Mouse (Mus musculus): Measurements from ENCODE around the gene Pdlim3. TPM values are rescaled to one million over a fixed set of nuclear protein-coding genes. Genes with fewer than 3 reads are reported as not detected.
A peak's percentile ranks its signal among the peaks of the same experiment; 100 is the strongest.

The Pdlim3 gene
- polyA plus RNA-seq (2014; fragmentation: Nextera tagmentation; extraction: Ambion mirVana): 9.9 and 10.3 TPM in 2 replicates

DNA sequence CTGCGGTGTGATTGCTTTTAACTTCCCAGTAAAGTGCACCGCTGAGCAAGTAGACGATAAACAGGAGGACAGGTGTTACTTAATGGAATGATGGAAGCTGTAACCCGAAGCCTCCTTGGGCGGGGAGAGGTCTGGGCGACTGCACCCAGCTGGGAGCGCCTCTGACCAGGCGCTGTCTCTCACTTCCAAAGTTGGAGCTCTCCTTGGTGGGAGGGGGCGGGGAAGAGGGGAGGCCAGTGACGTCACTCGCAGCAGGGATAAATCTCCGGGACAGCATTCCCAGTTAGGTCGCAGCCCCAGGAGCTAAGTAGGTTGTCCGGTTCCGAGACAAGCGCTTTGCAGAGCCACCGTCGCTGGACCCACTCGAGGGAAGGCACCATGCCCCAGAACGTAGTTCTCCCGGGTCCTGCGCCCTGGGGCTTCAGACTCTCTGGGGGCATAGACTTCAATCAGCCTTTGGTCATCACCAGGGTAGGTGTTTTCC lies at the start of gene Pdlim3:
Gene Pdlim3 (plus strand): TSS at position 260 of the 484 bp plus-strand sequence.
- no peaks in the 10 kb centered on the region for H3K9me3 ChIP-seq (ENCODE audit: control insufficient read depth, low read length)
- no peak within 1 kb of the TSS for H3K27ac ChIP-seq (replicated peaks; ENCODE audit: low read depth, low read length)
- ATAC-seq (ENCODE audit: insufficient number of reproducible peaks, low FRiP score, low TSS enrichment, low read depth): peak; percentile 83
- WGBS: under 1% methylated on average over 22 of the region's 22 CpGs
- H3K4me1 ChIP-seq (ENCODE audit: control insufficient read depth, insufficient read depth, low read length): no peaks in the 10 kb centered on the region
- no peaks in the 10 kb centered on the region for H3K36me3 ChIP-seq (ENCODE audit: control insufficient read depth, insufficient read depth, low read length)
- DNase-seq (ENCODE audit: low spot score): peak; percentile 75
- H3K27me3 ChIP-seq (ENCODE audit: control insufficient read depth, insufficient read depth, low read length): no peaks in the 10 kb centered on the region
- peak within 1 kb of the TSS; percentile 67 for H3K4me2 ChIP-seq (ENCODE audit: low read depth, severe bottlenecking)
- H3K4me3 ChIP-seq (ENCODE audit: low read depth, low read length): peak within 1 kb of the TSS; percentile 24
- H3K9ac ChIP-seq (ENCODE audit: low read length): no peak within 1 kb of the TSS

DNA sequence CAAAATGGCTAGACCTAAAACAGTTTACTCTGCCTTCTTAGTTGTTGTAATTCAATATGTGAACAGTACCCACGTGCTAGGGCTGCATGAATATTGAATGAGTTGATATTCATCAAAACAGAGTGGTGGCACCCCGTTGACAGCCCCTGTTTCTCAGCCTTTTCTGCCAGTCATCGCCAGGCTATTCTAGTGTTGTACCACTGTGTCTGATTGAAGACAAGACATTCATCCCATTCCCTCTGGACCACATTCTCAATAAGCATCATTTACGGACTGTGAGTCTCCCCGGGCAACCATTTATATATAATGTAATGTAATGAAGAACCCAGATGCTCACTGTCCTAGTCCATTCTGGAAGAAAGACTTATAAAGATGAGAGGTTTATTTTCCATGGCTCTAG lies 42.0 kb upstream of the Pdlim3 start:
- Histone ChIP-seq H3K27ac (replicated peaks; ENCODE audit: low read depth, low read length) (no peak overlapping the region), H3K36me3 (ENCODE audit: control insufficient read depth, insufficient read depth, low read length) (no peaks in the 10 kb centered on the region), H3K9me3 (ENCODE audit: control insufficient read depth, low read length) (no peaks in the 10 kb centered on the region), H3K4me2 (ENCODE audit: low read depth, severe bottlenecking) (no peak overlapping the region), H3K4me1 (ENCODE audit: control insufficient read depth, insufficient read depth, low read length) (no peaks in the 10 kb centered on the region), H3K27me3 (ENCODE audit: control insufficient read depth, insufficient read depth, low read length) (no peaks in the 10 kb centered on the region), H3K4me3 (ENCODE audit: low read depth, low read length) (no peak overlapping the region), H3K9ac (ENCODE audit: low read length) (no peak overlapping the region)
- WGBS: 87% methylated on average over 5 of the region's 5 CpGs
- DNase-seq (ENCODE audit: low spot score) (no peak), ATAC-seq (ENCODE audit: insufficient number of reproducible peaks, low FRiP score, low TSS enrichment, low read depth) (no peak)

DNA sequence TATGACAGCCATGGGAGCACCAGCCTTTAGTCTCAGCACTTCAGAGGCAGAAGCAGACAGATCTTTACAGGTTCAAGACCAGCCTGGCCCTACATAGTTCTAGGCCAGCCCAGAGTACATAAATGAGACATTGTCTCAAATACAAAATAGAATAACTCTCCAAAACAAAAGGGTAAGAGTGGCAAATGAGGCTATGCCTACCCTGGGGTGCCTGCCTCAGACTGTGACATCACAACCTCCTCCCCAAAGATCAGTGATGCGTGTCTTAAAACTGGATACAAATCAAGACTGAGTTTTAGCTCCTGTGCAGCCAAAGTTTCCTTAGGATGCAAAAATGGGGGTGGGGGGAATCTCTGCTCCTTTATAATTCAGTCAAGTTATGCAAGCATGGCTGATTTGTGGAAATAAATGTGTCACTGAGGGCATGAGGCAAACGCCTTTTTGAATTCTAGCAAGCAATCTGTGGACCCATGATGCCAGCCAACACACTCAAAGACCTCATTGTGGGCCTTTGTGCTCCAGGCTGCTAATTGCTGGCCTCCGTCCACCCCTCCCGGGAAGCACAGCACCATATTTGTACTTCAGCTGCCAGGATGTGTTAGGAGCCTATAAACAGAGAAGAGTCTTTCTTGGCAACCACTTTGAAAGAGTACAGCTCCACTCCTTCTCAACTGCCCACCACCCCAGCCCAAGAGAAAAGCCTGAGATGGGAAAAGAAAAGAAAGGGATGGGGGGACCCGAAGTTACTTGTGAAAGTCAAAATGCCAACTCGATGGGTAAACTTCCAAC lies 41.0 kb upstream of the Pdlim3 start:
- Histone ChIP-seq H3K4me1 (ENCODE audit: control insufficient read depth, insufficient read depth, low read length) (no peaks in the 10 kb centered on the region), H3K9me3 (ENCODE audit: control insufficient read depth, low read length) (no peaks in the 10 kb centered on the region), H3K4me3 (ENCODE audit: low read depth, low read length) (no peak overlapping the region), H3K9ac (ENCODE audit: low read length) (no peak overlapping the region), H3K27me3 (ENCODE audit: control insufficient read depth, insufficient read depth, low read length) (no peaks in the 10 kb centered on the region), H3K36me3 (ENCODE audit: control insufficient read depth, insufficient read depth, low read length) (no peaks in the 10 kb centered on the region), H3K27ac (replicated peaks; ENCODE audit: low read depth, low read length) (no peak overlapping the region), H3K4me2 (ENCODE audit: low read depth, severe bottlenecking) (no peak overlapping the region)
- ATAC-seq (ENCODE audit: insufficient number of reproducible peaks, low FRiP score, low TSS enrichment, low read depth): no peak
- no peak for DNase-seq (ENCODE audit: low spot score)
- WGBS: 85% methylated on average over 6 of the region's 6 CpGs

DNA sequence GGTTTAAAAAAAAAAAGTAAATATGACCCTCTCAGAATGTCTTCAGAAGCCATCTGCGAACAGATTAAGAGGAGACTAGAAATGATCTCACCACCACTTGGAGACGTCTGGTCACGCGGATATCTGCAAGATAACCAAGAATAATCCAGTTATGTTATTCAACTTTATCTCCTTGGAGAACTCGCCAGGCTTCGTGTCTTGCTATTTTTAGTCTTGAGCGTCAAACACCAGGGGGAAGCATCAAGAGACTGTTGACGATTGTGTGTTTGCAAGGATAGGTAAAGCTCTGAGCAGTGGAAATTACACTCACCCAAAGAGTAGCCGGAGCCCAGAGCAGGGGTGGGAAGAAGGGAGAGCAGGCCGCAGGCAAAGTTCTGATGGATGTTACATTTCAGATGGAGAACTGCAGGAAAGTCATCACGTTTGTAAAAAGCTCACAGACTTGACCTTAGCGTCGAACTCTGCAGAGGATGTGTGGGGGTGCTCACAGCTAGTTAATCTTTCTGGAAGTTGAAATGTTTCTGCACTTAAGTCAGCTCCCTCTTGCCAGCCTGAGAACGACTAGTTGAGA lies 40.3 kb upstream of the Pdlim3 start:
- Histone ChIP-seq H3K9ac (ENCODE audit: low read length) (no peak overlapping the region), H3K4me1 (ENCODE audit: control insufficient read depth, insufficient read depth, low read length) (no peaks in the 10 kb centered on the region), H3K27me3 (ENCODE audit: control insufficient read depth, insufficient read depth, low read length) (no peaks in the 10 kb centered on the region), H3K4me3 (ENCODE audit: low read depth, low read length) (no peak overlapping the region), H3K9me3 (ENCODE audit: control insufficient read depth, low read length) (no peaks in the 10 kb centered on the region), H3K36me3 (ENCODE audit: control insufficient read depth, insufficient read depth, low read length) (no peaks in the 10 kb centered on the region), H3K27ac (replicated peaks; ENCODE audit: low read depth, low read length) (no peak overlapping the region), H3K4me2 (ENCODE audit: low read depth, severe bottlenecking) (no peak overlapping the region)
- no peak for DNase-seq (ENCODE audit: low spot score)
- WGBS: 75% methylated on average over 14 of the region's 14 CpGs
- ATAC-seq (ENCODE audit: insufficient number of reproducible peaks, low FRiP score, low TSS enrichment, low read depth): no peak

DNA sequence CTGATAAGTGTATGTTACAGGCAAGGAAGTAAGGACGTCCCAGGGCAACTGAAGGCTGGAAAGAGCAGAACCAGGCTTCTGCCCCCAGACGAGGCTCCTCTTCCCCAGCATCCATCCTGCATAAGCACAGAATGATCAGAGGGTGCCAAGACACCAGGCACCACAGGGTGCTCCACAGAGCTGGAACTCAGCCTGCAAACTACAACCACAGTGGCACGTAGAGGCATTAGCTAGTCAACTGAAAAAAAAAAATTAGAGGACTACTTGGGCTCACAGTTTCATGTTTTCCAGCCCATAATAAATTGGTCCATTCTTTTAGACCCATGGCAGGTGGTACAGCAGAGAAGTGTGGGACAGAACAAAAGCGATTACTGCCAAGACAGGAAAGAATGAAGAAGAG lies 39.4 kb upstream of the Pdlim3 start:
- ATAC-seq (ENCODE audit: insufficient number of reproducible peaks, low FRiP score, low TSS enrichment, low read depth) (no peak), DNase-seq (ENCODE audit: low spot score) (no peak)
- Histone ChIP-seq H3K9me3 (ENCODE audit: control insufficient read depth, low read length) (no peaks in the 10 kb centered on the region), H3K27me3 (ENCODE audit: control insufficient read depth, insufficient read depth, low read length) (no peaks in the 10 kb centered on the region), H3K27ac (replicated peaks; ENCODE audit: low read depth, low read length) (no peak overlapping the region), H3K9ac (ENCODE audit: low read length) (no peak overlapping the region), H3K4me1 (ENCODE audit: control insufficient read depth, insufficient read depth, low read length) (no peaks in the 10 kb centered on the region), H3K4me2 (ENCODE audit: low read depth, severe bottlenecking) (no peak overlapping the region), H3K36me3 (ENCODE audit: control insufficient read depth, insufficient read depth, low read length) (no peaks in the 10 kb centered on the region), H3K4me3 (ENCODE audit: low read depth, low read length) (no peak overlapping the region)
- WGBS: 82% methylated on average over 4 of the region's 4 CpGs

DNA sequence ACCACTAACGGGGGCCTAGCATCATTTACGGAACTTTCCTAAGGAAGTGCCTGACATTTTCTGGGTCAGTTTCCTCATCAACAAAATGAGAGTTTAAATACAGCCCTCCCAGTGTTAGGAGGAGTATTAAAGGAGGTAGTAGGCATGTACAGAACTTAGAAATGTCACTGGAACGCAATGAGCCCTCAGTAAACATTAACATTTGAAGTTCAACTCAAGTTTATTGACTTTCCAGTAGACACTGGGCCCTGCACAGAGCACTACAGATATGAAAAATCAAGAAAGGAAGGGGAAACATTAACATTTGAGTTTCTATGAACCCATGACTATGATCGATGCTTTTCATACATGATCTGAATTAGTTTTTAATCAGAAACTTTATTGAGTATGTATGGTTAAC lies 30.1 kb upstream of the Pdlim3 start:
- H3K27ac ChIP-seq (replicated peaks; ENCODE audit: low read depth, low read length): no peak overlapping the region
- no peaks in the 10 kb centered on the region for H3K27me3 ChIP-seq (ENCODE audit: control insufficient read depth, insufficient read depth, low read length)
- no peak overlapping the region for H3K9ac ChIP-seq (ENCODE audit: low read length)
- WGBS: 90% methylated on average over 4 of the region's 4 CpGs
- no peak overlapping the region for H3K4me3 ChIP-seq (ENCODE audit: low read depth, low read length)
- DNase-seq (ENCODE audit: low spot score): no peak
- no peak overlapping the region for H3K4me2 ChIP-seq (ENCODE audit: low read depth, severe bottlenecking)
- ATAC-seq (ENCODE audit: insufficient number of reproducible peaks, low FRiP score, low TSS enrichment, low read depth): no peak
- H3K4me1 ChIP-seq (ENCODE audit: control insufficient read depth, insufficient read depth, low read length): peaks cover 10% of the 10 kb centered on the region; the same call in 1 of the 2 replicates
- no peaks in the 10 kb centered on the region for H3K9me3 ChIP-seq (ENCODE audit: control insufficient read depth, low read length)
- H3K36me3 ChIP-seq (ENCODE audit: control insufficient read depth, insufficient read depth, low read length): no peaks in the 10 kb centered on the region

DNA sequence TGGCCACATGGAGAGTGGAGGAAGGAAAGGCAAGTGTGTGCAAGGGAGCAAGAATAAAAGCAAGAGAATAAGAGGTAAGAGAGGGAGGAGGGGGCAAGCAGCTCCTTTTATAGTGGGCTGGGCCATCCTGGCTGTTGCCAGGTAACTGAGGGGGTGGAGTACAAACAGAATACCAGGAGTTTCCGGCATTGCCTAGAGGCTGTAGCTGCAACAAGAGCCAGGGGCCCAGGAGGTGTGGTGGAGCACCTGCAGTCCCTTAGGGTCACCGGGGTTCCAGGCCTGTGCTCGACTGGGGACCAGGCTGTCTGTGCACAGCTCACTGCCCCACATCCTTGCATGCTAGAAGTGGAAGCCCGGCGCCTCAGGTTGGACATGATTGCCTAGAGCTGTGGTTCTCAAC lies 27.5 kb upstream of the Pdlim3 start:
- Histone ChIP-seq H3K4me3 (ENCODE audit: low read depth, low read length) (no peak overlapping the region), H3K27me3 (ENCODE audit: control insufficient read depth, insufficient read depth, low read length) (no peaks in the 10 kb centered on the region), H3K4me2 (ENCODE audit: low read depth, severe bottlenecking) (no peak overlapping the region), H3K36me3 (ENCODE audit: control insufficient read depth, insufficient read depth, low read length) (no peaks in the 10 kb centered on the region), H3K9me3 (ENCODE audit: control insufficient read depth, low read length) (no peaks in the 10 kb centered on the region), H3K27ac (replicated peaks; ENCODE audit: low read depth, low read length) (peak overlapping the region; percentile 45; the same call in 1 of the 2 replicates), H3K9ac (ENCODE audit: low read length) (no peak overlapping the region), H3K4me1 (ENCODE audit: control insufficient read depth, insufficient read depth, low read length) (peaks cover 10% of the 10 kb centered on the region; the same call in 1 of the 2 replicates)
- WGBS: 26% methylated on average over 5 of the region's 5 CpGs
- ATAC-seq (ENCODE audit: insufficient number of reproducible peaks, low FRiP score, low TSS enrichment, low read depth) (peak; percentile 71), DNase-seq (ENCODE audit: low spot score) (peak; percentile 63)

DNA sequence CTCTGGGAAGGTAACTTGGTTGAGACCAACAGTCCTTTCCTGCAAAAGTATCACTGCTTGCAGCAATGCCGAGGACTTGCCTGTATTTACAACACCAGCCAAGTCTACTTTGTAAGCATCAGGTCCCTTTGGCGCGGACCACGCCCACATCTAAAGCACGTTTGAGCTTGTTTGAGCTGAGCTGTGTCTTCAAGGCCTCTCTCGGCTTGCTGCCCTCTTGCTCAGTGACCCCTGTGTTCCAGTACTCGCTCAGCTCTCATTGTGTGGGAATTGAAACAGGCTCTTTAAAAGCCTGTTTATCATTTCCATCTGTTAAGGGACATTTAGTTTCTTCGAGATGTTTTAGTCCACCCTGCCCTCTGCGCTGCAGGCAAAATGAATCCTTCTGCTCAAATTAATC lies 26.9 kb upstream of the Pdlim3 start:
- Histone ChIP-seq H3K4me3 (ENCODE audit: low read depth, low read length) (no peak overlapping the region), H3K4me2 (ENCODE audit: low read depth, severe bottlenecking) (no peak overlapping the region), H3K9ac (ENCODE audit: low read length) (no peak overlapping the region), H3K4me1 (ENCODE audit: control insufficient read depth, insufficient read depth, low read length) (peaks cover 10% of the 10 kb centered on the region; the same call in 1 of the 2 replicates), H3K27ac (replicated peaks; ENCODE audit: low read depth, low read length) (no peak overlapping the region; the same call in 1 of the 2 replicates), H3K36me3 (ENCODE audit: control insufficient read depth, insufficient read depth, low read length) (no peaks in the 10 kb centered on the region), H3K9me3 (ENCODE audit: control insufficient read depth, low read length) (no peaks in the 10 kb centered on the region), H3K27me3 (ENCODE audit: control insufficient read depth, insufficient read depth, low read length) (no peaks in the 10 kb centered on the region)
- 13% methylated on average over 9 of the region's 9 CpGs for WGBS
- ATAC-seq (ENCODE audit: insufficient number of reproducible peaks, low FRiP score, low TSS enrichment, low read depth) (peak; percentile 54; the same call in 1 of the 2 replicates), DNase-seq (ENCODE audit: low spot score) (peak; percentile 76)
